Mouse (Mus musculus) liver, adult 2 months (tissue): Measurements from ENCODE around the gene Vwa2. TPM values are rescaled to one million over a fixed set of nuclear protein-coding genes. Genes with fewer than 3 reads are reported as not detected.

ENCODE experiments used
- DNase-seq: peaks from one replicate; pipeline ENCODE4 v3.0.0-alpha.2; 2011; ENCODE audit warnings: low read depth, low spot score; ENCODE audit errors: extremely low read depth
- H3K27ac ChIP-seq: fragments of 200-500 bp; replicated peaks from 2 replicates; pipeline ENCODE4 v1.5.1; 2012; ENCODE audit warnings: low read depth, mild to moderate bottlenecking, control low read depth, inconsistent platforms, low read length; ENCODE audit not compliant: insufficient read depth
- H3K27me3 ChIP-seq: fragments of 200-500 bp; 2 replicates; pipeline ENCODE4 v1.6.1; 2012; ENCODE audit warnings: mild to moderate bottlenecking, moderate library complexity, low read length, inconsistent platforms; ENCODE audit not compliant: control insufficient read depth, insufficient read depth
- H3K36me3 ChIP-seq: fragments of 200-500 bp; 2 replicates; pipeline ENCODE4 v1.6.1; 2012; ENCODE audit warnings: low read length, inconsistent platforms; ENCODE audit not compliant: control insufficient read depth, insufficient read depth
- H3K4me1 ChIP-seq: fragments of 200-500 bp; 2 replicates; pipeline ENCODE4 v1.6.1; 2011; ENCODE audit warnings: low read length; ENCODE audit not compliant: control insufficient read depth, insufficient read depth
- H3K4me3 ChIP-seq: fragments of 200-500 bp; 2 replicates; pipeline ENCODE4 v1.5.1; 2011; ENCODE audit warnings: low read depth, mild to moderate bottlenecking, control low read depth, low read length, moderate library complexity; ENCODE audit not compliant: insufficient read depth
- H3K79me2 ChIP-seq: fragments of 200-500 bp; 2 replicates; pipeline ENCODE4 v1.6.1; 2012; ENCODE audit warnings: inconsistent platforms, mild to moderate bottlenecking, low read length, moderate library complexity; ENCODE audit not compliant: control insufficient read depth, insufficient read depth
- H3K9ac ChIP-seq: fragments of 200-500 bp; 2 replicates; pipeline ENCODE4 v1.6.1; 2012; ENCODE audit warnings: low read depth, mild to moderate bottlenecking, control low read depth, inconsistent platforms, low read length
- CTCF ChIP-seq: fragments of 200-500 bp; IDR thresholded peaks from 2 replicates; pipeline ENCODE4 v1.5.1; 2011; ENCODE audit warnings: low read depth, low read length, control low read depth
- POLR2A ChIP-seq: fragments of 200-500 bp; IDR thresholded peaks from 2 replicates; pipeline ENCODE4 v1.6.1; 2011; ENCODE audit warnings: low read length, control low read depth; ENCODE audit not compliant: insufficient read depth; ENCODE audit errors: extremely low read depth
- WGBS: fragments of 180-500 bp; shearing (Covaris S2); methylation state at CpG from one replicate; pipeline ENCODE4 v1.1.7; 2018; 5-methylcytosine and 5-hydroxymethylcytosine counted together
- polyA plus RNA-seq: library from polyadenylated mRNA; depleted of rRNA; stranded (reverse); fragments of >200 nt; gene quantifications from 2 replicates; pipeline ENCODE4 v1.2.3, GENCODE M21; 2012; rRNA removed
- total RNA-seq: library from RNA; depleted of rRNA; stranded (reverse); fragments of >200 nt; gene quantifications from 2 replicates; pipeline ENCODE4 v1.2.3, GENCODE M21; 2014; rRNA removed

Vwa2 gene
- total RNA-seq (not detected in 2 replicates), polyA plus RNA-seq (not detected in 2 replicates)

DNA sequence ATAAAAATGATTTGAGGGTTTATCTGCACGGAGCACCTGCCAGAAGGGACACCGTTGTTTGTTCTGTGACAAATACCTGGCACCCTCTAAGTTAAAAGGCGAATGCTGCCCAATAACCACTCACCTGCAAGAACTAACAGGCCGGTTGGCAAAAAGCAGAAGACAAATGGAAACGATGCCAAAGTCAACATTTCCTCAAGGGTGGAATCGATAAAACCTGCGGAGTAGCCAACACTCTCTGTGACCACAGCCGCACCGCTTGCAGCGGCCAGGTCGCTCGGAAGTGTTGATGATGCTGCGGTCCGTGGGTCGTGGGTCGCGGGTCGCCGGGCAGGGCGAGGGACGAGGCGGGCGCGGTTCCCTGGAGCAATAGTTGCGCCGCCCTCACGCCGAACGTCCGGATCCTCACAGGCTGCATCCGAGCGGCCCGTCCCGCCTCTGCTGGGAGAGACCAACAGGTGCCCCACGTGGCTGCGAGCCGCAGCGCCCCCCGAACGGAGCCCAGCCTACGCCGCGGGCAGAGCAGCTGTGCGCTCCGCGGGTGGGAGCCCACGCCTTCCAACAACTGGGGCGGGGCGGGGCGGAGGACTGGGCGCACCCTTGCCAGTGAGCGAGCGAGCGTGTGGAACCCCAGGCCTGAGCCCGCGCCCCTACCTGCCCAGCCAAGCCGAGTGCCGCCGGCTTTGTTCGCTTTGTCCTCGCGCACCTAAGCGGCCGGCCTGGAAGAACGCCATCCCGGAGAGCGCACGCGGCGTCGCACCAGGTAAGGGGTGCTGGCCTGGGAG is at the start of gene Vwa2:
Gene Vwa2 (plus strand): TSS at position 434 of the 785 bp plus-strand sequence.
- peak; percentile 98 for DNase-seq
- no peak within 1 kb of the TSS for H3K4me3 ChIP-seq
- H3K27ac ChIP-seq: no peak within 1 kb of the TSS
- H3K79me2 ChIP-seq: no peaks in the 10 kb centered on the region
- no peak within 1 kb of the TSS for H3K9ac ChIP-seq
- TF ChIP-seq CTCF: no peak
- no peak for TF ChIP-seq POLR2A
- H3K36me3 ChIP-seq: no peaks in the 10 kb centered on the region
- peaks cover 21% of the 10 kb centered on the region for H3K27me3 ChIP-seq
- WGBS: 3% methylated on average over 71 of the region's 71 CpGs
- H3K4me1 ChIP-seq: peaks cover 2% of the 10 kb centered on the region

DNA sequence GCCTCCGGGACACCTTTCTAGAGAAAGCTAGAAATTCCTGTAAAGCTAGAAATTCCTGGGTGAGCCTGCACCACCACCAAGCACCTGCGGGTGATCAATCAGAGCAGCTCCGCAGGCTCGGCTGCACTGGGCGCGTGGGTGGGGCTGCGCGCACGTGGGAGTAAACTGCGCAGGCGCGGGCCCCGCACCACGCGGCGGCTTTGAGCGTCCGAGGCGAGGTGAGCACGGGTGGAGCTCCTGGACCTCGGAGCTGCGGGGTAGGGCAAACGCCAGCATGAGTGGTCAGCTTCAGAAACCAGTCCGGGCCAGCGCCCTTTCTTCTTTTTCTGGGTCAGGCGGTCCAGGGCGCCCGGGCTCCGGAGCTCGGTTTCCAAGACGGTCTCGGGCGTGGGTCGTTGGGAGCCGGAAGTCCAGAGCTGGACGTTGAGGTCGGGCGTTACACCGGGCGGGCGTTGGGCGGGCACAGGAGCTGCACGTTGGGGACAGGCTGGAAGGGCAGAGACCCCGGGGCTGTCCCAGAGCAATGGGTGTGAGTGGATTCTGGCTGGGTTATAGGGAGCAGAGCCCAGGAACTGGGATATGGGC is 47.9 kb upstream of the Vwa2 start, which contains the start of gene Tdrd1:
Gene Tdrd1 (plus strand): TSS at position 163 of the 585 bp plus-strand sequence.
- no peak for DNase-seq
- WGBS: 37% methylated on average over 44 of the region's 44 CpGs
- Histone ChIP-seq H3K27ac (no peak within 1 kb of the TSS), H3K79me2 (peaks cover 3% of the 10 kb centered on the region; the same call in 1 of the 2 replicates), H3K4me1 (no peaks in the 10 kb centered on the region; the same call in 1 of the 2 replicates), H3K4me3 (no peak within 1 kb of the TSS), H3K9ac (no peak within 1 kb of the TSS), H3K36me3 (no peaks in the 10 kb centered on the region), H3K27me3 (peaks cover 6% of the 10 kb centered on the region; the same call in 1 of the 2 replicates)
- TF ChIP-seq POLR2A (no peak), CTCF (no peak)

DNA sequence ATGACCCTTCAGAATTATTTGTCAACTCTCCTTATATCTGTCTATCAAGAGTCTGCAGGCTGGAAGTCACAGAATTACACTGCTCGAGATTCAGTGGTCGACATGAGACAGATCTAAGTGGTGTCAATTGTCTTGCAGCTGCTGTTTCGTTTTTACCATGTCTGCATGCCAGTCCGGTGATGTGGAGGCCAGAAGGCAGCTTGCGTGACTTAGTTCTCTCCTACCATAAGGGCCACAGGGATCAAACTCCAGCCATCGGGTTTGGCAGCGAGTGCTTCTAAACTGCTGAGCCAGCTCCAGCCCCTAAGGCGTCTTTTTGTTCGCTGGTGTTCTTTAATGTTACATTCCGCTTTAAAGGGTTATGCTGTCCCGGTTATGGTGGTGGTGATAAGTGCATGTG is 45.7 kb upstream of the Vwa2 start:
- H3K27me3 ChIP-seq: peaks cover 6% of the 10 kb centered on the region; the same call in 1 of the 2 replicates
- no peak for TF ChIP-seq CTCF
- no peak overlapping the region for H3K9ac ChIP-seq
- H3K4me3 ChIP-seq: no peak overlapping the region
- no peak for DNase-seq
- H3K36me3 ChIP-seq: no peaks in the 10 kb centered on the region
- no peak overlapping the region for H3K27ac ChIP-seq
- WGBS: 89% methylated on average over 11 of the region's 11 CpGs
- no peaks in the 10 kb centered on the region for H3K4me1 ChIP-seq
- H3K79me2 ChIP-seq: no peaks in the 10 kb centered on the region

DNA sequence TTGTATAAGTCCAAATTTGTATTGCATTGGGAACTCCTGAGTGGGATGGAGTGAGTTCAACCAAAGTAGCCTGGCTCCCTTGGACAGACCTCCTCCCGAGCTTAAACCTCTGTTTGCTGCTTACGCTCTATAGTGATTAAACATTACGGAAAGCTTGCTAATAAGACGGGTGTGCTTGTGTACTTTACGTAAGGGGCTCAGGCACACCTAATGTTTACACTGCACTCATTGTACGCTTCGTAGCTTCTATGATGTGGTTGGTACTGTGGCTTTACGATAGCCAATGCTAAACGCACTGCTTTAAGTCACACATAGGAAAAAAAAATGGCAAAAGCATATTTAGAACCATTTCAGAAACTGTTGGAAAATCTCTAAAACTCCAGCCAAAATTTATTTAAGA is 44.8 kb upstream of the Vwa2 start:
- Histone ChIP-seq H3K9ac (no peak overlapping the region), H3K79me2 (no peaks in the 10 kb centered on the region), H3K27me3 (peaks cover 6% of the 10 kb centered on the region; the same call in 1 of the 2 replicates), H3K4me1 (no peaks in the 10 kb centered on the region), H3K36me3 (no peaks in the 10 kb centered on the region), H3K4me3 (no peak overlapping the region), H3K27ac (no peak overlapping the region)
- WGBS: 47% methylated on average over 9 of the region's 9 CpGs
- TF ChIP-seq POLR2A (no peak), CTCF (no peak)
- DNase-seq: no peak

DNA sequence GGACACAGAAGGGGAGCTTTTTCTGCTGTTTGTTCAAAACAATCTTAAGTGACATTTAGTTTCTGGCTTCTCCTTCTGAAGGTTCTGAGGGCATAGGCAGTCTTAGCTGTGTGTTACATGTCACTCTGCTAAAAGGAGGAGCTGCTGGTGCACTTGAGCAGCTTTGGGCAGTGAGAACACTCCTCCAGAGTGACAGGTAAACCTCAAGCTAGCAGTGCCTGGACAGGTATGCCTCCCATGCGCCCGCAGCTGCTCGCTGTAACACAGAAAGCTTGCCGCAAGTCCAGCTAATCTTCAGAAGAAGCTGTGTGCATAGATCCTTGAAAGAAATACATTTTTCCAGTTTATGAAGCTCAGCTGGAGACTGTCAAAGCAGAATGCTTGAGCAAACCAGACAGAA is 43.9 kb upstream of the Vwa2 start:
- Histone ChIP-seq H3K27ac (no peak overlapping the region), H3K4me3 (no peak overlapping the region), H3K27me3 (peaks cover 6% of the 10 kb centered on the region; the same call in 1 of the 2 replicates), H3K36me3 (no peaks in the 10 kb centered on the region), H3K79me2 (no peaks in the 10 kb centered on the region), H3K9ac (no peak overlapping the region), H3K4me1 (no peaks in the 10 kb centered on the region)
- TF ChIP-seq CTCF (no peak), POLR2A (no peak)
- no peak for DNase-seq
- 95% methylated on average over 4 of the region's 4 CpGs for WGBS

DNA sequence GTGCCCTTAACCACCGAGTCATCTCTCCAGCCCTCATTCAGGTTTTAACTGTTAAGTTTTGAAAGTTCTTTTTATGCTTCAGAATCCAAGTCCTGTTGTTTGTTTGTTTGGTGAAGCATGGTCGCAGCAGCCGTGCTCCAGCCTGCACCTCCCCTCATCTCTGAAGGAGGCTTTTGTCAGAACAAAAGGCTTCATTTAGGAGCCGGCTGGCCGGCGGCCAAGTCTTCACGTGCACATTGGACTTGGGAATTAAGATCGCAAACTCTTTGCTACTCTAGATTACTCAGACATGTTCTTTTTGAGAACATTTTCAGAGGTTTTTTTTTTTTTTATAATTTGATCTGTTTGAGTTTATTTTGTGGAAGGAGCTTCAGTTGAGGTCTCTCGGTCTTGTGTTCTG is 38.7 kb upstream of the Vwa2 start:
- Histone ChIP-seq H3K27ac (no peak overlapping the region), H3K36me3 (no peaks in the 10 kb centered on the region), H3K4me3 (no peak overlapping the region), H3K79me2 (no peaks in the 10 kb centered on the region), H3K27me3 (no peaks in the 10 kb centered on the region), H3K9ac (no peak overlapping the region), H3K4me1 (no peaks in the 10 kb centered on the region)
- no peak for TF ChIP-seq POLR2A
- TF ChIP-seq CTCF: no peak
- DNase-seq: no peak
- 78% methylated on average over 9 of the region's 9 CpGs for WGBS
